Mouse (Mus musculus): ENCODE results near the gene Jakmip3.

GRCm38 (mm10) chr7:139087801-139088200 is 147.3 kb downstream of the Jakmip3 start:
- no peak for TF ChIP-seq POLR2A (IDR thresholded peaks at IDR 0.05; ENCODE audit: borderline replicate concordance, low read depth, low read length)
- no peak for TF ChIP-seq CTCF (IDR thresholded peaks at IDR 0.05; ENCODE audit: low read depth, low read length)

Data from bone marrow macrophage, adult 2 months (primary cell).